ENCODE assay signal across 31 mouse cellular contexts in genomic region chr11:71299479-71299878, GRCm38 (mm10).
"Had no signal": no experiment of that assay in that cellular context is flagged by ENCODE, and none has a peak within 500 bp of the region (broad histone marks: within the 10 kb centered on the region; RNA-seq: fewer than 3 reads in every experiment).

No protein-coding gene starts in this region.

- DNase-seq: left cerebral cortex, postnatal 4 days; liver; liver, embryonic 13.5 days; liver, postnatal 0 days; lung, adult 18-20 months; lung, adult 2 months; lung, embryonic 14.5 days; lung, postnatal 10 days; lung, postnatal 14 days; lung, postnatal 36 days; lung, postnatal 4 days; midbrain, embryonic 14.5 days had no signal

- H3K27ac ChIP-seq: limb, embryonic 10.5 days; limb, embryonic 12.5 days; limb, embryonic 13.5 days; limb, embryonic 15.5 days; liver, embryonic 12.5 days; liver, embryonic 13.5 days; liver, embryonic 14.5 days; liver, embryonic 15.5 days; lung, embryonic 15.5 days; macrophage; midbrain, embryonic 10.5 days; midbrain, embryonic 12.5 days; midbrain, embryonic 13.5 days; midbrain, embryonic 15.5 days had no signal

- H3K4me1 ChIP-seq: limb, embryonic 10.5 days; limb, embryonic 12.5 days; limb, embryonic 13.5 days; limb, embryonic 15.5 days; liver, embryonic 12.5 days; liver, embryonic 13.5 days; liver, embryonic 15.5 days; lung, embryonic 15.5 days; megakaryocyte, embryonic 14.5 days; midbrain, embryonic 10.5 days; midbrain, embryonic 12.5 days; midbrain, embryonic 13.5 days; midbrain, embryonic 15.5 days had no signal

- H3K4me3 ChIP-seq: limb, embryonic 10.5 days; limb, embryonic 12.5 days; limb, embryonic 13.5 days; limb, embryonic 15.5 days; liver, embryonic 12.5 days; liver, embryonic 13.5 days; liver, embryonic 15.5 days; lung, embryonic 15.5 days; megakaryocyte, embryonic 14.5 days; midbrain, embryonic 10.5 days; midbrain, embryonic 12.5 days; midbrain, embryonic 13.5 days; midbrain, embryonic 15.5 days; myocyte had no signal

- ATAC-seq: liver, embryonic 12.5 days; liver, postnatal 0 days; lung, postnatal 0 days; midbrain, embryonic 13.5 days; midbrain, embryonic 15.5 days; midbrain, embryonic 16.5 days had no signal

- H3K27me3 ChIP-seq: limb, embryonic 12.5 days; limb, embryonic 13.5 days; limb, embryonic 15.5 days; liver, embryonic 12.5 days; liver, embryonic 13.5 days; liver, embryonic 15.5 days; lung, embryonic 15.5 days; megakaryocyte, embryonic 14.5 days; midbrain, embryonic 12.5 days; midbrain, embryonic 13.5 days; midbrain, embryonic 15.5 days had no signal

- H3K9ac ChIP-seq: limb, embryonic 12.5 days; limb, embryonic 13.5 days; limb, embryonic 15.5 days; liver, embryonic 12.5 days; liver, embryonic 13.5 days; liver, embryonic 14.5 days; liver, embryonic 15.5 days; liver, postnatal 0 days; lung, embryonic 14.5 days; lung, embryonic 15.5 days; midbrain, embryonic 12.5 days; midbrain, embryonic 13.5 days; midbrain, embryonic 15.5 days had no signal

- H3K4me2 ChIP-seq: limb, embryonic 12.5 days; limb, embryonic 13.5 days; limb, embryonic 15.5 days; liver, embryonic 11.5 days; liver, embryonic 12.5 days; liver, embryonic 13.5 days; liver, embryonic 15.5 days; lung, embryonic 14.5 days; lung, embryonic 15.5 days; midbrain, embryonic 11.5 days; midbrain, embryonic 12.5 days; midbrain, embryonic 13.5 days; midbrain, embryonic 15.5 days had no signal

- H3K9me3 ChIP-seq: limb, embryonic 10.5 days; limb, embryonic 12.5 days; limb, embryonic 13.5 days; limb, embryonic 15.5 days; liver, embryonic 12.5 days; liver, embryonic 13.5 days; liver, embryonic 15.5 days; lung, embryonic 15.5 days; megakaryocyte, embryonic 14.5 days; midbrain, embryonic 10.5 days; midbrain, embryonic 12.5 days; midbrain, embryonic 13.5 days; midbrain, embryonic 15.5 days had no signal

- H3K36me3 ChIP-seq: limb, embryonic 10.5 days; limb, embryonic 12.5 days; limb, embryonic 13.5 days; limb, embryonic 15.5 days; liver, embryonic 12.5 days; liver, embryonic 13.5 days; liver, embryonic 15.5 days; lung, embryonic 15.5 days; midbrain, embryonic 10.5 days; midbrain, embryonic 12.5 days; midbrain, embryonic 13.5 days; midbrain, embryonic 15.5 days had no signal
